Mouse (Mus musculus) stomach, embryonic 15.5 days (tissue): ENCODE results near the gene Tob1. TPM values are rescaled to one million over a fixed set of nuclear protein-coding genes. Genes with fewer than 3 reads are reported as not detected.

Experiments used
- ATAC-seq: fragments of 200-750 bp; cut with Nextera tagmentation; 2 replicates; pipeline ENCODE4 v1.8.0; 2017; ENCODE audit warnings: low read depth, moderate number of reproducible peaks, moderate TSS enrichment; ENCODE audit not compliant: insufficient read depth, low FRiP score
- H3K27ac ChIP-seq: fragments of 300-500 bp; sonication (generic); 2 replicates; pipeline ENCODE4 v1.5.1; 2015; ENCODE audit warnings: mild to moderate bottlenecking, inconsistent platforms
- H3K27me3 ChIP-seq: fragments of 300-500 bp; sonication (generic); replicated peaks from 2 replicates; pipeline ENCODE4 v1.6.1; 2015; ENCODE audit warnings: inconsistent platforms
- H3K36me3 ChIP-seq: fragments of 300-500 bp; sonication (generic); 2 replicates; pipeline ENCODE4 v1.6.1; 2015; ENCODE audit warnings: inconsistent platforms
- H3K4me1 ChIP-seq: fragments of 300-500 bp; sonication (generic); 2 replicates; pipeline ENCODE4 v1.6.1; 2015; ENCODE audit warnings: inconsistent platforms
- H3K4me2 ChIP-seq: fragments of 300-500 bp; sonication (generic); 2 replicates; pipeline ENCODE4 v1.6.1; 2015; ENCODE audit warnings: mild to moderate bottlenecking, inconsistent platforms
- H3K4me3 ChIP-seq: fragments of 300-500 bp; sonication (generic); replicated peaks from 2 replicates; pipeline ENCODE4 v1.5.1; 2015; ENCODE audit warnings: inconsistent platforms
- H3K9ac ChIP-seq: fragments of 300-500 bp; sonication (generic); 2 replicates; pipeline ENCODE4 v1.6.1; 2015; ENCODE audit warnings: inconsistent platforms
- H3K9me3 ChIP-seq: fragments of 300-500 bp; sonication (generic); 2 replicates; pipeline ENCODE4 v1.6.1; 2016; ENCODE audit warnings: inconsistent platforms
- WGBS: fragments of 180-500 bp; shearing (Covaris S2); methylation state at CpG from one replicate; pipeline ENCODE4 v1.1.7; 2015; 5-methylcytosine and 5-hydroxymethylcytosine counted together
- polyA plus RNA-seq: library from polyadenylated mRNA; unstranded; fragments of >200 nt; fragmentation: Nextera tagmentation; extraction: Ambion mirVana; gene quantifications from 2 replicates; pipeline ENCODE4 v1.2.1, GENCODE M21; 2015

Tob1 gene
- polyA plus RNA-seq, 1 experiment from 2014 or later = 54.8 TPM

GRCm38 (mm10) chr11:94199771-94200170, 11.5 kb upstream of the Tob1 start:
- 57% methylated on average over 2 of the region's 2 CpGs for WGBS
- no peaks in the 10 kb centered on the region for H3K9me3 ChIP-seq
- H3K4me3 ChIP-seq = no peak overlapping the region
- H3K9ac ChIP-seq = no peak overlapping the region
- no peaks in the 10 kb centered on the region; the same call in 1 of the 2 replicates for H3K4me1 ChIP-seq
- ATAC-seq = no peak
- no peaks in the 10 kb centered on the region for H3K27me3 ChIP-seq
- H3K27ac ChIP-seq = no peak overlapping the region
- H3K36me3 ChIP-seq = no peaks in the 10 kb centered on the region
- H3K4me2 ChIP-seq = no peak overlapping the region

- Histone ChIP-seq H3K9ac (no peak overlapping the region), H3K27ac (no peak overlapping the region), H3K4me1 (no peaks in the 10 kb centered on the region; the same call in 1 of the 2 replicates), H3K36me3 (no peaks in the 10 kb centered on the region), H3K4me2 (no peak overlapping the region), H3K4me3 (no peak overlapping the region), H3K27me3 (no peaks in the 10 kb centered on the region), H3K9me3 (no peaks in the 10 kb centered on the region)
- WGBS = 64% methylated on average over 4 of the region's 4 CpGs
- ATAC-seq = no peak
These were observed 10.8 kb upstream of the Tob1 start for GRCm38 (mm10) chr11:94200422-94200821.

- no peak overlapping the region for H3K27ac ChIP-seq
- no peak for ATAC-seq
- no peaks in the 10 kb centered on the region for H3K9me3 ChIP-seq
- H3K9ac ChIP-seq = no peak overlapping the region
- no peak overlapping the region for H3K4me2 ChIP-seq
- no peaks in the 10 kb centered on the region for H3K4me1 ChIP-seq
- WGBS = 62% methylated on average over 5 of the region's 5 CpGs
- no peaks in the 10 kb centered on the region for H3K36me3 ChIP-seq
- no peaks in the 10 kb centered on the region for H3K27me3 ChIP-seq
- H3K4me3 ChIP-seq = no peak overlapping the region
These were observed 9.1 kb upstream of the Tob1 start for GRCm38 (mm10) chr11:94202106-94202505.

- Histone ChIP-seq H3K4me3 (no peak overlapping the region), H3K4me2 (no peak overlapping the region), H3K9me3 (no peaks in the 10 kb centered on the region), H3K36me3 (no peaks in the 10 kb centered on the region), H3K27ac (no peak overlapping the region), H3K4me1 (no peaks in the 10 kb centered on the region), H3K27me3 (no peaks in the 10 kb centered on the region), H3K9ac (no peak overlapping the region)
- no peak for ATAC-seq
- 63% methylated on average over 3 of the region's 3 CpGs for WGBS
These were observed 8.2 kb upstream of the Tob1 start for GRCm38 (mm10) chr11:94203066-94203465.

- H3K4me1 ChIP-seq = no peaks in the 10 kb centered on the region
- ATAC-seq = no peak
- no peaks in the 10 kb centered on the region for H3K27me3 ChIP-seq
- WGBS = 64% methylated on average over 10 of the region's 10 CpGs
- H3K27ac ChIP-seq = no peak overlapping the region
- no peaks in the 10 kb centered on the region for H3K36me3 ChIP-seq
- no peak overlapping the region for H3K9ac ChIP-seq
- no peak overlapping the region for H3K4me3 ChIP-seq
- H3K9me3 ChIP-seq = no peaks in the 10 kb centered on the region
- H3K4me2 ChIP-seq = no peak overlapping the region
These were observed 4.7 kb upstream of the Tob1 start for GRCm38 (mm10) chr11:94206398-94207114.

- Histone ChIP-seq H3K36me3 (0 out of 2 replicates have a peak, but pooled peaks cover under 1% of the 10 kb centered on the region), H3K27ac (peak overlapping the region; percentile 98; the same call in 1 of the 2 replicates), H3K9ac (no peak overlapping the region), H3K4me1 (no peaks in the 10 kb centered on the region), H3K4me3 (no peak overlapping the region), H3K9me3 (no peaks in the 10 kb centered on the region), H3K27me3 (no peaks in the 10 kb centered on the region), H3K4me2 (peak overlapping the region; percentile 99)
- ATAC-seq = no peak
- 43% methylated on average over 8 of the region's 8 CpGs for WGBS
These were observed 2.2 kb upstream of the Tob1 start for GRCm38 (mm10) chr11:94208811-94209675.

- no peak for ATAC-seq
- Histone ChIP-seq H3K4me3 (peak overlapping the region; percentile 45), H3K27ac (peak overlapping the region; percentile 98), H3K27me3 (no peaks in the 10 kb centered on the region), H3K4me1 (no peaks in the 10 kb centered on the region), H3K36me3 (peaks cover 5% of the 10 kb centered on the region; the same call in 1 of the 2 replicates), H3K9me3 (no peaks in the 10 kb centered on the region), H3K9ac (peak overlapping the region; percentile 41; the same call in 1 of the 2 replicates), H3K4me2 (peak overlapping the region; percentile 99)
- 2% methylated on average over 14 of the region's 14 CpGs for WGBS
These were observed 1.5 kb upstream of the Tob1 start for GRCm38 (mm10) chr11:94209695-94210131.

- WGBS = under 1% methylated on average over 52 of the region's 56 CpGs
These were observed 815 bp upstream of the Tob1 start for GRCm38 (mm10) chr11:94210191-94211086.

GRCm38 (mm10) chr11:94211651-94212488, 616 bp downstream of the Tob1 start:
- Histone ChIP-seq H3K27ac (peak overlapping the region; percentile 96), H3K9me3 (no peaks in the 10 kb centered on the region), H3K4me2 (peak overlapping the region; percentile 63), H3K4me1 (no peaks in the 10 kb centered on the region), H3K27me3 (no peaks in the 10 kb centered on the region), H3K9ac (peak overlapping the region; percentile 96), H3K36me3 (peaks cover 5% of the 10 kb centered on the region; the same call in 1 of the 2 replicates), H3K4me3 (peak overlapping the region; percentile 96)
- WGBS = under 1% methylated on average over 51 of the region's 61 CpGs
- ATAC-seq = peak; percentile 5

More at GRCm38 (mm10) chr11:94210191-94211086, 815 bp upstream of the Tob1 start:
- Histone ChIP-seq H3K4me1 (no peaks in the 10 kb centered on the region), H3K4me3 (peak overlapping the region; percentile 52), H3K27ac (peak overlapping the region; percentile 99), H3K9me3 (no peaks in the 10 kb centered on the region), H3K9ac (peak overlapping the region; percentile 51; the same call in 1 of the 2 replicates), H3K27me3 (no peaks in the 10 kb centered on the region), H3K4me2 (peak overlapping the region; percentile 99), H3K36me3 (peaks cover 5% of the 10 kb centered on the region; the same call in 1 of the 2 replicates)
- ATAC-seq = peak; percentile 78

GRCm38 (mm10) chr11:94212489-94212836, 1.2 kb downstream of the Tob1 start:
- WGBS = 4% methylated on average over 7 of the region's 7 CpGs
- peaks cover 5% of the 10 kb centered on the region; the same call in 1 of the 2 replicates for H3K36me3 ChIP-seq
- no peak for ATAC-seq
- H3K4me3 ChIP-seq = peak overlapping the region; percentile 96
- peak overlapping the region; percentile 63 for H3K4me2 ChIP-seq
- no peaks in the 10 kb centered on the region for H3K9me3 ChIP-seq
- H3K27ac ChIP-seq = peak overlapping the region; percentile 96; the same call in 1 of the 2 replicates
- H3K27me3 ChIP-seq = no peaks in the 10 kb centered on the region
- no peaks in the 10 kb centered on the region for H3K4me1 ChIP-seq
- peak overlapping the region; percentile 27 for H3K9ac ChIP-seq
